Comparison of ENCODE assay signal across 9 mouse cellular contexts in the genomic region with DNA sequence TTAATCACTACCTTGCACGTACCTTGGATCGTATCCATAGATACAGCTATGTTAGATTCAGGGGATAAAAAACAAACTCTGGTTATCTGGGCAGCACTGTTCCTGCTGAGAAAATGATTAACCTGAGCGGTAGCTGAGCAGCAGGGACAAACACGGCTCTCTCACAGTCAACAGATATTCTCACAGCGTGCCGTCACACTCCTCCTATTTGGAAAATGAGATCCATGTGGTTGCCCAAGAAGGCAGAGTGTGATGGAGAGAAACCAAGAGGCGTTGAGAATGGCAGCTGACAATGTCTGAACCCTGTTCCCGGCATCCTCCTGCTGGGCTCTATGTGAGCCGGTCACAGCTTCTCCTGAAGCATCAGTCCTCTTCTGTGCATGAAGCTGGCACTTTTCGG.
DNase-seq lines count a peak whose midpoint lies in the region; ATAC-seq and TF ChIP-seq lines count a peak whose summit lies in the region.
"Had no signal": no experiment of that assay in that cellular context is flagged by ENCODE, and none has a peak within 500 bp of the region (broad histone marks: within the 10 kb centered on the region; RNA-seq: fewer than 3 reads in every experiment).

No protein-coding gene starts in this region.

- no peak for TF ChIP-seq EP300 in liver, postnatal 0 days (IDR thresholded peaks at IDR 0.05; ENCODE audit: low read depth)

- no peak overlapping the region for H3K4me3 ChIP-seq in hindbrain, embryonic 15.5 days
- no peak overlapping the region for H3K4me3 ChIP-seq in hindbrain, embryonic 12.5 days
- H3K4me3 ChIP-seq in embryonic facial prominence, embryonic 10.5 days = no peak overlapping the region
- H3K4me3 ChIP-seq in liver, postnatal 0 days (ENCODE audit: low read depth, low read length) = no peak overlapping the region

- no peak overlapping the region for H3K9ac ChIP-seq in hindbrain, embryonic 15.5 days
- no peak overlapping the region for H3K9ac ChIP-seq in hindbrain, embryonic 12.5 days
- no peak overlapping the region for H3K9ac ChIP-seq in liver, postnatal 0 days (replicated peaks)

- H3K27ac ChIP-seq in hindbrain, embryonic 15.5 days (replicated peaks) = 0 out of 2 replicates have a peak overlapping the region, but pooled peaks have one; percentile 37
- H3K27ac ChIP-seq in hindbrain, embryonic 12.5 days = no peak overlapping the region
- 0 out of 2 replicates have a peak overlapping the region, but pooled peaks have one; percentile 19 for H3K27ac ChIP-seq in embryonic facial prominence, embryonic 10.5 days (replicated peaks)
- peak overlapping the region; percentile 76 for H3K27ac ChIP-seq in liver, postnatal 0 days (ENCODE audit: low read depth)

- no peaks in the 10 kb centered on the region for H3K27me3 ChIP-seq in hindbrain, embryonic 15.5 days
- no peaks in the 10 kb centered on the region for H3K27me3 ChIP-seq in hindbrain, embryonic 12.5 days
- H3K27me3 ChIP-seq in embryonic facial prominence, embryonic 10.5 days (replicated peaks; ENCODE audit: low read depth, poor library complexity, severe bottlenecking) = no peaks in the 10 kb centered on the region
- no peaks in the 10 kb centered on the region for H3K27me3 ChIP-seq in liver, postnatal 0 days (ENCODE audit: insufficient read depth, low read length)

- no peaks in the 10 kb centered on the region for H3K9me3 ChIP-seq in hindbrain, embryonic 15.5 days
- H3K9me3 ChIP-seq in hindbrain, embryonic 12.5 days (replicated peaks) = no peaks in the 10 kb centered on the region
- no peaks in the 10 kb centered on the region for H3K9me3 ChIP-seq in embryonic facial prominence, embryonic 10.5 days
- no peaks in the 10 kb centered on the region for H3K9me3 ChIP-seq in liver, postnatal 0 days (ENCODE audit: low read length)

- no peak for TF ChIP-seq CTCF in brain, embryonic 14.5 days (IDR thresholded peaks at IDR 0.05; ENCODE audit: borderline replicate concordance, extremely low read depth, insufficient read depth, insufficient read length)
- no peak for TF ChIP-seq CTCF in liver, postnatal 0 days (IDR thresholded peaks at IDR 0.05; ENCODE audit: low read depth)

- peak; percentile 42; the same call in 1 of the 2 replicates for ATAC-seq in hindbrain, embryonic 15.5 days (ENCODE audit: low FRiP score, low read depth)
- no peak for ATAC-seq in hindbrain, embryonic 12.5 days (ENCODE audit: low FRiP score)
- ATAC-seq in liver, postnatal 0 days = peak; percentile 96
- ATAC-seq in granulocyte monocyte progenitor cell, adult 5-6 weeks (replicated peaks; ENCODE audit: poor library complexity, severe bottlenecking) = no peak
- ATAC-seq: CD4-positive, CD25-positive, alpha-beta regulatory T cell, adult 4 months had no signal

- WGBS in hindbrain, embryonic 15.5 days = 54% methylated on average over 10 of the region's 10 CpGs
- 62% methylated on average over 10 of the region's 10 CpGs for WGBS in hindbrain, embryonic 12.5 days
- WGBS in embryonic facial prominence, embryonic 10.5 days = 69% methylated on average over 10 of the region's 10 CpGs
- WGBS in liver, postnatal 0 days (ENCODE audit: insufficient replicate concordance) = 59% methylated on average over 10 of the region's 10 CpGs

- no peak overlapping the region for H3K4me2 ChIP-seq in hindbrain, embryonic 15.5 days
- no peak overlapping the region for H3K4me2 ChIP-seq in hindbrain, embryonic 12.5 days (replicated peaks)
- 0 out of 2 replicates have a peak overlapping the region, but pooled peaks have one; percentile 18 for H3K4me2 ChIP-seq in liver, postnatal 0 days (ENCODE audit: low read depth, low read length)

- H3K36me3 ChIP-seq in hindbrain, embryonic 15.5 days = no peaks in the 10 kb centered on the region
- H3K36me3 ChIP-seq in hindbrain, embryonic 12.5 days = no peaks in the 10 kb centered on the region
- no peaks in the 10 kb centered on the region for H3K36me3 ChIP-seq in embryonic facial prominence, embryonic 10.5 days (replicated peaks)
- no peaks in the 10 kb centered on the region for H3K36me3 ChIP-seq in liver, postnatal 0 days (replicated peaks; ENCODE audit: insufficient read depth, low read length)

- TF ChIP-seq POLR2A in brain, embryonic 14.5 days (IDR thresholded peaks at IDR 0.05; ENCODE audit: borderline replicate concordance, extremely low read depth, insufficient read depth, insufficient read length, poor library complexity, severe bottlenecking) = no peak

- H3K4me1 ChIP-seq in hindbrain, embryonic 15.5 days (replicated peaks) = no peaks in the 10 kb centered on the region
- H3K4me1 ChIP-seq in hindbrain, embryonic 12.5 days = 0 out of 2 replicates have a peak, but pooled peaks cover 2% of the 10 kb centered on the region
- peaks cover 9% of the 10 kb centered on the region; the same call in 1 of the 2 replicates for H3K4me1 ChIP-seq in embryonic facial prominence, embryonic 10.5 days
- H3K4me1 ChIP-seq in liver, postnatal 0 days (ENCODE audit: insufficient read depth) = no peaks in the 10 kb centered on the region

- DNase-seq in brain, embryonic 14.5 days (ENCODE audit: low read depth) = peak; percentile 53
- no peak for DNase-seq in embryonic facial prominence, embryonic 10.5 days (ENCODE audit: low spot score)
- peak; percentile 41 for DNase-seq in liver, postnatal 0 days
- DNase-seq in thymus, postnatal 36 days = no peak
- DNase-seq in heart, adult 18-20 months = no peak

Comparison
In these comparisons a context has a peak if more than half of its experiments do, and no peak if none do; other contexts are left out.
1. ATAC-seq: peak in hindbrain, embryonic 15.5 days (single experiment) and liver, postnatal 0 days (single experiment); none in hindbrain, embryonic 12.5 days (single experiment) and granulocyte monocyte progenitor cell, adult 5-6 weeks (single experiment).
2. DNase-seq: peak in brain, embryonic 14.5 days (single experiment) and liver, postnatal 0 days (single experiment); none in embryonic facial prominence, embryonic 10.5 days (single experiment), thymus, postnatal 36 days (0 of 2) and heart, adult 18-20 months (0 of 2).